Mouse (Mus musculus): ENCODE results near the gene Rapgef5. TPM values are rescaled to one million over a fixed set of nuclear protein-coding genes. Genes with fewer than 3 reads are reported as not detected.

Gene Rapgef5
- total RNA-seq, 2 experiments from 2014 or later, result 167 to 174 TPM

- DNase-seq (ENCODE audit: extremely low spot score in 1 of 2, low spot score in 1 of 2), result no peak
Measured at GRCm38 (mm10) chr12:117807637-117808036, 291.4 kb downstream of the Rapgef5 start.

- no peak for DNase-seq (ENCODE audit: extremely low spot score in 1 of 2, low spot score in 1 of 2)
Measured at GRCm38 (mm10) chr12:117808355-117809326, 292.4 kb downstream of the Rapgef5 start.
